Mouse (Mus musculus) right cerebral cortex, postnatal 25 days (tissue): ENCODE results near the gene Atp10b.
A peak's percentile ranks its signal among the peaks of the same experiment; 100 is the strongest.

Experiments
- DNase-seq: peaks from one replicate; pipeline ENCODE4 v3.0.0; 2022

Gene Atp10b

GRCm38 (mm10) chr11:43200089-43200488 is 50.4 kb downstream of the Atp10b start:
- no peak for DNase-seq

GRCm38 (mm10) chr11:43203580-43203979 is 53.9 kb downstream of the Atp10b start:
- DNase-seq = no peak

GRCm38 (mm10) chr11:43213134-43213533 is 63.5 kb downstream of the Atp10b start:
- no peak for DNase-seq

DNA sequence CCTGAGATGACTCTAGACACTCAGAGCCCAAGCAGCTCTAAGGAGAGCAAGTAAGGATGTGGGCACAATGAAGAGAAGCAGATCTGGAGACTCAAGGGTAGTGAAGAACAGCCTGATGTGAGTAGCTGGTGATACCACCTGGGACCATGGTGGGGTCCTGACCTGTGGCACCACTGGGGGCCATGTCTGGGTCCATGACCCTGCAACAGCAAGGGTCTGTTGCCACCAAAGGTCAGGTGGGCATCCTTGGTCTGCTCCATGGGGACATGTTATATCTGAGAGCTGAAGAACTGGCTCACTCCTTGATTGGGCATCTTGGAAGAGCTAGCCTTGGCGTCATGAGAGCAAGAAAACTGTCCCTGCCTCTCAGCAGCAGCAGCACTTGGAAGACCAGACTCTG is 64.1 kb downstream of the Atp10b start:
- DNase-seq = no peak

DNA sequence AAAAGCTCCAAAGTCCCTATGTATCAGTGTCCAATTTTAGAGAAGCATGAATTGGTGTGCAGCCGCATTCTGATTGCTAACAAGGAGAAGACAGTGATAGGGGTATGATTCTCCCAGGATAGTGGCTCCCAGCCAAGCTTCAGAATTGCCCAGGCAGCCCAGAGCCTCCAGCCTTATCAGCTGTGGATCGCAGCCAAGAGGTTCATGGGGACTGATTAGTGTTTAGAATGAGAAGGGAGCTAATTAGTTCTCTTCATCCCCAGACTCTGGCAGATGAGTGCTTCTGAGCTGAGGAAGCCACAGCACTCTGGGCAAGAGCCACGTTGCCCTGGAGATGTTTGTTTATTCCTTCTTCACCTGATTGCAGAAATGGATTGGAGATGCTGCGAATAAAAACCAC is 67.3 kb downstream of the Atp10b start:
- DNase-seq = peak; percentile 30

DNA sequence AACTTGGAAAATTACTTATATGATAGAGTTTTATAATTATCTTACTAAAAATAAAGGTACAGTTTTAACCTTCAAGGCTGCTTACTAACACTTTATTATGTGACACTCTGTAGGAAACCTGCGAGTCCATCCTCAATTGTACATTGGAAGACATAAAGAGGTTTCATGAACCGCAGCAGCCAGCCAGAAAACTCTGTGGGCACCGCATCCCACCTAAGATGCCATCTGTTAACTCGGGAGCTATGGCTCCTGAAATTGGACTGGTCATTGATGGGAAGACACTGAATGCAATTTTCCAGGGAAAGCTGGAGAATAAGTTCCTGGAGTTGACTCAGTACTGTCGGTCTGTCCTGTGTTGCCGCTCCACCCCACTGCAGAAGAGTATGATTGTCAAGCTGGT is 80.6 kb downstream of the Atp10b start:
- DNase-seq = no peak

DNA sequence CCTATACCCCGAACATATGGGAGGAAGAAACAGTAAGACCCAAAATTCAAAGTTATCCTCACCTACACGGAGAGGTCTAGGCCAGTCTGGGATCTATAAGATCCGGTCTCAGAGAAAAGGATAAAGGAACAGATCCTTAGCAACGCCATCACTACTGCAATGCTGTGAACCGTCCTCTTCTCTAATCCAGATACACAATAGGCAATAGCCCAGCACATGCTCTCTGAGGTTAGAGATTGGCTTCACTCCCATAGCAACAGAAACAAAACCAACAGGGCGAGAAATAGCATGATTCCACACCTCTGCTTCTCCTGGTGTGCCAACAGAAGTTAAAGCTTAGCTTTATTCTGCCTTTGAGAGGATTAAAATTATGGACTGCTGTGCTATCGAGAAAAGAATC is 82.4 kb downstream of the Atp10b start:
- no peak for DNase-seq

- no peak for DNase-seq
These were observed 86.8 kb downstream of the Atp10b start for GRCm38 (mm10) chr11:43236360-43237039.

DNA sequence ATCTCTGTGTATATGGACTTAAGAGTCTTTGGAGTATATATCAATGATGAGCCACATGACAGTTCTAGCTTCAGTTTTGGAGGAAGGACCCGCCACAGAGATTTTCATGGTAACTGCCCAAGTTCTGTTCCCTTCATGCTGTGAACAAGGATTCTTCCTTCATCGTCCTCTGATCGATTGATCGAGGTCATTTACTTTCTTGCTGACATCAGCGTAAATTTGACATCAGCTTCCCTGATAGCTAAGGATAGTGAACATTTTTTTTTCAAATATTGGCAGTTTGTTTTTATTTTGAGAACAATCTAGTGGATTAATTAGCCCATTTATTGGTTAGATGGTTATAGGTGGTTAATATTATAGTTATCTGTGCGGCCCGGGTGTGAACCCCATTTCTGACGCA is 90.1 kb downstream of the Atp10b start:
- no peak for DNase-seq

DNA sequence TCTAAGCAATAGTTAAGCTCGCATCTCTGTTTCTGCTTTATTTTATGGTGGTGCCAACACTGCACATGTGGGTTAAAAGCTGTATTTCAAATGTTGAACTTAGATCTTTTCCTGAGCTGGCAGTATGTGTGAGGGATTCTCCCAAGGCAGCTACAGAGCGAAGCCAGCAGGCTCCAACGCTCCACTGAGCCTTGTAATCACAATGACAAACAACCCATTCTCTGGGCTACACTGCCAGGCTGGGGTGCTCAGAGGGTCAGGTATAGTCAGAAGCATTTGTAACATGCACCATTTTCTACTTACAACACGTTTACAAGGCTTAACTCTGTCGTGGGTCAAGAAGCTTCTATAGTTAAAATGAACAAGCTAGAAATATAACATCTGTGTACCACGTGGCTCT is 103.4 kb downstream of the Atp10b start:
- no peak for DNase-seq

GRCm38 (mm10) chr11:43255262-43255661 is 105.6 kb downstream of the Atp10b start:
- no peak for DNase-seq

GRCm38 (mm10) chr11:43257291-43257690 is 107.6 kb downstream of the Atp10b start:
- no peak for DNase-seq

GRCm38 (mm10) chr11:43257781-43258180 is 108.1 kb downstream of the Atp10b start:
- no peak for DNase-seq

DNA sequence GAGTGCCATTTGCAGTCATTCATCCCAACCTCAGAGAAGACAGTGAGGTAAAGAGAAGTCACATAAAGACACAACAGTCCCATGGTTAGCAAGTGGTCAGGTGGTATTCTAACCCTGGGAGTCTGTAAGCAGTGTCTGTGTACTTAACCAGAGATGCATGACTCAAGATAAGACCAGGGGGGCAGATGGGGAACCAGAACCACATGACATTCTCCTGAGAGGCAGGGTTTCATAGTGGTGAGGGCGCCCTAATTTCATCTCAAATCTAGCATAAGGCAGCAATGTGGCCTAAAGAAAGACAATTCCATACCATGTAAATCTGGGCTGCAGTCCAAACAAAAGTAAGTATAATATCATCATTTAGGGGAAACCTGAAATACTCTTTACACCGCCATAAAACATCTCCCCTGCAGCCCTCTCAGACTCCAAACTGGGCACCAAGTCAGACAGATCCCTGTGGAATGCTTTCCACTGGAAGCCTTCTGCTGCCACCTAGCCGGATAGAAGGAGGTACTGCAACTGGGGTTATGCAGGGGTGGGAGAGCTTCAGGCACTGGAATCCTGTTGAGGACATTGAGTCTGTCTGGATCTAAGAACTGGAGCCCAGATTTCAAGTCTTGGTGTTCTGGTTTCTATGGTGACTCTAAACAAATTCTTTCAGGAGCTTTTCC is 114.0 kb downstream of the Atp10b start:
- DNase-seq = peak; percentile 65

GRCm38 (mm10) chr11:43267505-43267904 is 117.8 kb downstream of the Atp10b start:
- no peak for DNase-seq

DNA sequence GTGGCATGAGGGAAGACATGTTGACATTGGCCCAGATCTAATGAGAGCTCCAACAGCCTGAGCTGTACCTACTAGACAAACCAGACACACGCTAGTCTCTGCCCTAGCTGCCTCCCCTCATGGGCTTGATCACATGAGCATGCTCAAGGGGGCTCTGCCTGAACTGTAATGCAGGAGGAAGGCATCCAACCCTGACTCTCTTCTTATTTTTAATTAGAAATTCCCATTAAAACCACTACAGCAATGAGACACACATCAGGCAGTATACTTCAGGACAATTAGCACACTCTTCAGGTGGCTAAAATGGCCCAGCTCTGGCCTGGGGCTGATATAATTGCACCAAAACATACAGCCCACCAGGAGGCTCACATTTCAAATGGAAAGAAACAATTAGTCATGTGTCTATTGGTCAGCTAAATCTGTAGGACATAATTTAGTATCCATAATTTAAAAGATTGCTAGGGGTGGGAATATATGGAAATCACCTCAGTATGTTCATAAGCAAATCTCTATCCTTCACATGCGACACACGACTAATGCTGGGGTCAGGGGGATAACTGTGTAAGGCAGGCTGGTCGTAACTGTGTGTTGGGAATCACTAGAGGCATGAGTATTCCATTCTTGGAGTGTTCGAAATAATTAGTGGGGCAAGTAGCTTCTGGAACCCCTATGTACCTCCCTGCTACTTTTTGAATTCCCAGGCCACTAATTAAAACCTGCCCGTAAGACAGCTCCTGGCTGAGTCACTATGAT is 120.0 kb downstream of the Atp10b start:
- DNase-seq = no peak

DNA sequence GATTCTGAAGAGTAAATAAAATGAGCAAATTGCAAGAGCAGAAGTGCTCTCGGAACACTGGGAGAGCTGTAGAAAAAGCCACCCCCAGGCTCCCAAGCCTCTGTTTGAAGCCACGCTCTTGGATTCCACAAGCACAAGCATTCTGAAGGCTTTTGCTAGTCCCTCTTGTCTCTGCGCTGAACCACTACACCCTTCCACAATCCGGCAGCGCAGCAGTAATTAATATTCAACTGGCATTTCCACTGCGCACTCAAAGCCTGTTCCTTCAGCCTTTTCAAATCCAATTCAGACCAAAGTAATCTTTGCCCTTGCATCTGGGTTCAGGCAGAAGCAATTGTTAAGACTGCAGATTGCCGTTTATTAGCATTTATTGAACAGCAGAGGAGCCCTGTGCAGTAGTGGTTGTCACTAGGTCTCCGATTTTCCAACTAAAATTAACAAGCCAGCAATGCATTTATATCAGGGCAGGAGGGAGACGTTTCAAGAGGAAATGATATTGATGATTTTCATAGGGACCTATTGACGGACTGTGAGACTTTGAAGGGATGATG is 120.7 kb downstream of the Atp10b start:
- DNase-seq = no peak

- DNase-seq = no peak
These were observed 124.2 kb downstream of the Atp10b start for GRCm38 (mm10) chr11:43273896-43274295.

- no peak for DNase-seq
These were observed 147.9 kb downstream of the Atp10b start for GRCm38 (mm10) chr11:43297584-43297983.

DNA sequence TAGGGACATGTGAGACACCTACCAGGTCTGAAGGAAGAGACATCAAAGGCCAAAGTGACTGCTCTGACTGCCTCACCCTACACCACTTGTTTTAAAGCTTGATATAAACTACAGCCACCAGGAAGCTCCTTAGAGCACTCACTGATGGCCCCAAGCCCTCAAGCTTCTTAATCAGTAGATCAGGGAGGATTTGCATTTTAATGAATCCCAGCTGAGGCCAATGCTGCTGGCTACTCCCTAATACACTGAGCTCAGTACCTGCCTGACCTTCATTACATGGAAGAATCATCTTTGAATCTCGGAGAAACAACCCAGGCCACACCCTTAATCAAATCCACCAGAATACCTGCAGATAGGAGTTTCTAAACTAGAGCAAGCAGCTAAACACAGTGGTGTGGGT is 161.3 kb downstream of the Atp10b start:
- DNase-seq = no peak
